Mouse (Mus musculus): ENCODE results near the gene Dock9. TPM values are rescaled to one million over a fixed set of nuclear protein-coding genes. Genes with fewer than 3 reads are reported as not detected.

The Dock9 gene
- total RNA-seq, 1 experiment from 2014 or later = 16.8 TPM

GRCm38 (mm10) chr14:121594684-121595083, 203.0 kb downstream of the Dock9 start:
- ATAC-seq (replicated peaks in 1 of 2; ENCODE audit: insufficient read depth in 1 of 2, low FRiP score in 2 of 2, low TSS enrichment in 1 of 2, low read depth in 1 of 2, poor library complexity in 2 of 2, severe bottlenecking in 2 of 2) = no peak

DNA sequence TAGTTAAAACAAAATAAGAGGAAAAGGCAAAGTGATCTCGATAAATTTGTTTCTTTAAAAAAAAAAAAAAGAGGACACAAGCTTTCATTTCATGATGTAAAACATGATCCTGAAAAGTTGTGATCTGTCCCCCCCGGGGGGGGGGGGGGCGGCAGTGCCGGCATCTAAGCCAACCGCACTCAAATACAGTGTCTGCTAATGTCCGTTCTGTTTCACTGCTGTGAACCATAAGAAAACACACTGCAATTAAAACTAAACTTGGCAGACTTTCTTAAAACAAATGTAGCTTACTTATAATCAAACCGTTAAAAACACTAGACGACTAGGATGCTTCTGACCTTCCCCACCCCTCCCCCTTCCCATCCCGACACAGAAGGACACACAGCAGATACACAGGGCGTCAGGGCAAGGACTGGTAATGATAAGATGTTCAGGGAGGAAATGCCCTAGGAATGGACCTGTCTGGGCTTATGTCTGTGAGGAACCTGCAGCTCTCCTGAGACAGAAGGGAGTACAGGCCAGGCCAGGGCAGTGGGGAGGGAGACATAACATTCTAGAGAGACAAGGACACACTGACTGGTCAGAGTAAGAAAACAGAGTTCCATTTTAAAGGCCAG, 204.2 kb downstream of the Dock9 start:
- no peak for ATAC-seq (replicated peaks in 1 of 2; ENCODE audit: insufficient read depth in 1 of 2, low FRiP score in 2 of 2, low TSS enrichment in 1 of 2, low read depth in 1 of 2, poor library complexity in 2 of 2, severe bottlenecking in 2 of 2)

DNA sequence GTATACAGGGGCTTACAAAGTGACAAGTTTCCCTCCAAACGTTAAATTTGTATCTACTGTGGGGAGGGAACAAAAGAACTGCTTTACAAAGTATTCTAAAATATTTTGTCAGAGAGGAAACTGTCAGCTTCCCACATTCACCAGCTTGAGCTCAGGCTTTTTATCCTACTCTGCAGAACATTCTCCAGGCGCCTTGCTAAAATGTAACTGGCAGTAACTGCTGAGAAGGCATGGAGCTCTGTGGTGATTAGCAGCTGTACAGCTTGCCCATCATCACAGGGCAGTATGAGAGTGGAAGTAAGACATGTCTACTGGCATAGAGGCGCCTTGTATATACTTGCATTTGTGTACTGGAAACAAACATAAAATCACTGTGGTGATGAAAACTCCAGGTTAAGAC, 204.7 kb downstream of the Dock9 start:
- ATAC-seq (replicated peaks in 1 of 2; ENCODE audit: insufficient read depth in 1 of 2, low FRiP score in 2 of 2, low TSS enrichment in 1 of 2, low read depth in 1 of 2, poor library complexity in 2 of 2, severe bottlenecking in 2 of 2) = no peak

GRCm38 (mm10) chr14:121592356-121592755, 205.3 kb downstream of the Dock9 start:
- ATAC-seq (replicated peaks in 1 of 2; ENCODE audit: insufficient read depth in 1 of 2, low FRiP score in 2 of 2, low TSS enrichment in 1 of 2, low read depth in 1 of 2, poor library complexity in 2 of 2, severe bottlenecking in 2 of 2) = no peak

DNA sequence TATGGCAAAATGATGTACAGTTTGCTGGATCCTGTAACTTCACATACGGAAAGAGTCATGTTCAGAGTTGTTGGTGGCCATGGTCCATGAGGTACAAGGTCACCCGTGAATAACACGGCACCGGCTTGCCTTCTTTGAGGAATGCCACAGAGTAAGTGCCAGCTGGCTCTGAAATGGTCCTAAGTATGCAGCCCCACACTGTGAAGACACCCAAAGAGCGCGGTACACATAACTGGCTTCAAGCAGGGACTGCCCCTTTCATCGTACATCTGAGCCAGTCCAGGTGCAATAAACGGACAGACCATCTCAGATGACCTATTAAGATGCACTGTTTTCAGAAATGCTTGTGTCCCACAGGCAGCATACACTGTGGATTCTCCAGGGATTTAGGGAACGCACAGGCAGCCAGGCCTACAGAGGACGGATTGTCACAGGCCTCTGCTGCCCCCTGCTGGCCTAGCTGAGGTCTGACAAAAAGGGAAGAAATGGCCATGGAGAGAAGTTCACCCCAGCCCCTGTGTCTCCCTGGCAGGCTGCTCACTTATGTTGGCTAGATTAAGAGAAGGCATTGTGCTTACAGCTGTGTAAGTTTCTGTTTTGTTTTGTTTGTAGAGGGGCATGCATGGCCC, 208.4 kb downstream of the Dock9 start:
- ATAC-seq (replicated peaks in 1 of 2; ENCODE audit: insufficient read depth in 1 of 2, low FRiP score in 2 of 2, low TSS enrichment in 1 of 2, low read depth in 1 of 2, poor library complexity in 2 of 2, severe bottlenecking in 2 of 2) = peak; percentile 65 to 73

DNA sequence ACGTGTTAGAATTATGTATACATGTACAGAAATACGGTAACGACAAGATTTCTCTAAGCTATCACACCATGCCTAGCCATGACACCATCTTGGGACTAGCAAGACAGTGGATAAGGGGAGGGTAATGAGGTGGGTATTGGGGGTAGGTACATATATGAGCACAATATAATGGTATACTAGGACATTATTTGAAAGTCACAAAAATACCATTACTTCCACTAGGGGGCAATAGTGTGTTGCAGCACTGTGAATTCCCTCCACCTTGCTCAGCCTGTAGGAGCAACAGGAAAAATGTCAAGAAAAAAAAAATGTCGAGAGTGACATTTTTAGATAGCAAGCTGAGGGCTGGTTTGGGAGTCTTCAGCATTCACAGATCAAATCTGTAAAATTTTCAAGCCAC, 209.2 kb downstream of the Dock9 start:
- ATAC-seq (replicated peaks in 1 of 2; ENCODE audit: insufficient read depth in 1 of 2, low FRiP score in 2 of 2, low TSS enrichment in 1 of 2, low read depth in 1 of 2, poor library complexity in 2 of 2, severe bottlenecking in 2 of 2) = peak; percentile 54 to 55; a peak in 2 of 4 replicates

GRCm38 (mm10) chr14:121585906-121586765, 211.5 kb downstream of the Dock9 start:
- ATAC-seq (replicated peaks in 1 of 2; ENCODE audit: insufficient read depth in 1 of 2, low FRiP score in 2 of 2, low TSS enrichment in 1 of 2, low read depth in 1 of 2, poor library complexity in 2 of 2, severe bottlenecking in 2 of 2) = no peak

- peak; percentile 56 to 76; a peak in 3 of 4 replicates for ATAC-seq (replicated peaks in 1 of 2; ENCODE audit: insufficient read depth in 1 of 2, low FRiP score in 2 of 2, low TSS enrichment in 1 of 2, low read depth in 1 of 2, poor library complexity in 2 of 2, severe bottlenecking in 2 of 2)
These were observed 218.6 kb downstream of the Dock9 start for GRCm38 (mm10) chr14:121579055-121579454.

GRCm38 (mm10) chr14:121573391-121573790, 224.2 kb downstream of the Dock9 start:
- no peak for ATAC-seq (replicated peaks in 1 of 2; ENCODE audit: insufficient read depth in 1 of 2, low FRiP score in 2 of 2, low TSS enrichment in 1 of 2, low read depth in 1 of 2, poor library complexity in 2 of 2, severe bottlenecking in 2 of 2)

DNA sequence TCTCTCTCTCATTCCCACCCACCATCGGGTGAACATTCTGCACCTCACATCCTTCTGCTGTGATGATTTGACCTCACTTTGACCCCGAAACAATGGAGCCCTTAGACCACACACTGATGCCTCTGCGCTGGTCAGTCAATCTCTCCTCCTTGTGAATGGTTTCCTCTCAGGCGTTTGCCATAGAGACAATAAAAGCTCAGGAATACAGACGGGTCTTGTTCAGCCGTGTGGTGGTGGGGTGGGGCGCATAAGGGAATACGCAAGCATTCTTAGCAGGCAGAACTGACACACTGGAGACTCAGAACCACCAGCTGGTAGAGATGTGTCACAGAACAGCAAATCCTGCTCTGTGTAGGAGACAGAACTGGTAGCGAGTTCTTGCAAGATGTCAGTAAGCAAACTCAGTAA, 230.8 kb downstream of the Dock9 start:
- no peak for ATAC-seq (replicated peaks in 1 of 2; ENCODE audit: insufficient read depth in 1 of 2, low FRiP score in 2 of 2, low TSS enrichment in 1 of 2, low read depth in 1 of 2, poor library complexity in 2 of 2, severe bottlenecking in 2 of 2)

DNA sequence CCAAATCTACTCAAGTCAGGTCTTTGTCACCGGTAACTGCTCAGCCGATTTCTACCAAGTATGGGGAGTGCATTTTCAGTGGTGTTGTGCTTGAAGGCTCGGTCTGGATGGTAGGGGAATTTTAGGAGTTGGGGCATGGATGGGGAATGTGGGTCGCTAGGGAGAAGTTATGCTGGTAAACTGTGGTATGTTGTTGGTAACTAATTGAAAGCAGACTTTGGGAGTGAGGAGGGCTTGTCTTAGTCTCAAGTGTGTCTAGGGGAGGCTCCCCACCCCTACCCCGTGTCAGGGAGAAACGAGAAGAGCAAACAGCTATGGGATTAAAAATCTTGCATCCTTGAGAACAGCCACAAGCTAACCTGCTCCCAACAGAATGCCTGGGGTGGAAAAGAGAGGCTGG, 231.7 kb downstream of the Dock9 start:
- ATAC-seq (replicated peaks in 1 of 2; ENCODE audit: insufficient read depth in 1 of 2, low FRiP score in 2 of 2, low TSS enrichment in 1 of 2, low read depth in 1 of 2, poor library complexity in 2 of 2, severe bottlenecking in 2 of 2) = no peak

DNA sequence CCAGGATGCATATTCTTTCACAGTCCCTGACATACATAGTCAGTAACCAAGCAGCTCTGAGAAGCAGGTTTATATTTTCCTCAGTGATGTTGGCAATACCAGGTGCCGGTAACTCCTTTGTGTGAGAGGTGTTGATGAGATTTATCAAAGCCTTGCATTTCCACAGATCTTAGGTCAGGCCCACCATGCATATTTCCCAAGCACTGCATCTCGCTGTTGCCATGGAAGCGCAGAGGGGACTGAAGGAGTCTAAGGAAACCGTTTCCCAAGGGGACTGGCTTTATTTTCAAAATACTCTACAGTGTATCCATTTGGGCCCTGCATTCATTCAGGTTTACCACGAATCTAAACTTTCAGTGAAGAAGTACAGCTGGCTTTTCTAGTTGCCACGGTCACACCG, 233.0 kb downstream of the Dock9 start:
- ATAC-seq (replicated peaks in 1 of 2; ENCODE audit: insufficient read depth in 1 of 2, low FRiP score in 2 of 2, low TSS enrichment in 1 of 2, low read depth in 1 of 2, poor library complexity in 2 of 2, severe bottlenecking in 2 of 2) = no peak

- no peak for ATAC-seq (replicated peaks in 1 of 2; ENCODE audit: insufficient read depth in 1 of 2, low FRiP score in 2 of 2, low TSS enrichment in 1 of 2, low read depth in 1 of 2, poor library complexity in 2 of 2, severe bottlenecking in 2 of 2)
These were observed 233.7 kb downstream of the Dock9 start for GRCm38 (mm10) chr14:121563954-121564353.

- ATAC-seq (replicated peaks in 1 of 2; ENCODE audit: insufficient read depth in 1 of 2, low FRiP score in 2 of 2, low TSS enrichment in 1 of 2, low read depth in 1 of 2, poor library complexity in 2 of 2, severe bottlenecking in 2 of 2) = peak in 1 of 2 experiments; percentile 42; a peak in 1 of 4 replicates
These were observed 238.6 kb downstream of the Dock9 start for GRCm38 (mm10) chr14:121559026-121559425.

DNA sequence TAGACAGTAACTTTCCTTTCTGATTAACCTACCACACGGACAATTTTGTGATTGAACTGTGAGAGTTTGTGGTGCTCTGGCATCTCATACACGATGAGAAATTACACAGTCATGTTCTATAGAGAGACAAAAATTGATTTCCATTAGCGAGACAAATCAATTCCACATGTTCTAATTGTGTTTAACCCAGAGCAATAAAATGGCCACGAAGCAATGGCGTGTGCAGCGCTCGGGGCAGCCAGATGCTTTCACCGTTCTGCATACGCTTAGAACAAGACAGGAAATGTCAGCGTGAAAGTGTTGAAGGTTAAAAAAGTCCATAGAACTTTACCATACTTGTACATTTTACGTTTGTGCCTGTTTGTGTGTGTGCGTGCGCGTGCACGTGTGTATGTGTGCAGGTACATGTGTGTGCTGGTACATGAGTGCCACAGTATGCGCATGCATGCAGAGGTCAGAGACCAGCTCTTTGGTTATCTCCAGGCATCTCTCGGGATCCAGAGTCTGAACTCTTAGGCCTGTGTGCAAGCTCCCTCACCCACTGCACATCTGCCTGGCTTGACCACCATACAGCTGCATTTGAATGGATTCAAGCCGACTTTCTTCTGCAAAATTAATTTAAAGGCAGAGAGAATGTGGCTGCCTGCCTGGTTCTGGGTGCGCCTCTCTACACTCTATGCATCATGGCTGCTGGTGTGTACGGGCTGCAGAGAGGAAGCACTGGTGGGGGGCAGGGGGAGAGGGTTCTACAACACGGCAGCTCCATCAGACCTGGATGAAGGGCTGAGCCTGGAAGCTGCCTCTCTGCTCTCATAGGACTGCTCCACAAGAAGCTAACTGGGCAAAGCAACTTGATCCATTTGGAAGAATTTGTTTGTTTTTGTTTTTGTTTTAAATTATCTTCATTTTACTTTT, 241.0 kb downstream of the Dock9 start:
- no peak for ATAC-seq (replicated peaks in 1 of 2; ENCODE audit: insufficient read depth in 1 of 2, low FRiP score in 2 of 2, low TSS enrichment in 1 of 2, low read depth in 1 of 2, poor library complexity in 2 of 2, severe bottlenecking in 2 of 2)

- ATAC-seq (replicated peaks in 1 of 2; ENCODE audit: insufficient read depth in 1 of 2, low FRiP score in 2 of 2, low TSS enrichment in 1 of 2, low read depth in 1 of 2, poor library complexity in 2 of 2, severe bottlenecking in 2 of 2) = no peak
These were observed 243.9 kb downstream of the Dock9 start for GRCm38 (mm10) chr14:121553785-121554184.

DNA sequence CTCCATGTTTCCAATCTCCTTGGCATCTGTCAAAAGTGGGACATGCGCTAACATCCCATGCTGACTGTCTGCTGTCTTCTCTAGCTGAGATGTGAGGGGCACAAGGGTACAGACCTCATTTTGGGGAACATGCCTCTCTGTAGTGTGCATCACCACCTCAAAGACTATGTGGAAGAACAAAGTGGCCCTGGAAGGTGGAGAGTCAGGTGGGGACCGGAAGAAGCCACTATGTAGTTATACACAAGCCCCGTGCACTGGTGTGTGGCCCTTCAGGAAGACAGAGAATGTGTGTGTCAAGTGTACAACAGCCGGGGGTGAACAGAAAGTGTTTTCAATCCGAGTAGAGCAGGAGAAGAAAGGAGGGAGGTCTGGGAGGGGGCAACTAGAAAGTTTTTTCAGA, 245.1 kb downstream of the Dock9 start:
- no peak for ATAC-seq (replicated peaks in 1 of 2; ENCODE audit: insufficient read depth in 1 of 2, low FRiP score in 2 of 2, low TSS enrichment in 1 of 2, low read depth in 1 of 2, poor library complexity in 2 of 2, severe bottlenecking in 2 of 2)
